Mouse (Mus musculus) G1E (cell line): ENCODE results near the gene Insig2. TPM values are rescaled to one million over a fixed set of nuclear protein-coding genes. Genes with fewer than 3 reads are reported as not detected.

Experiments used
- ATAC-seq: 2 replicates; pipeline ENCODE4 v1.8.0; 2016; ENCODE audit warnings: mild to moderate bottlenecking; ENCODE audit not compliant: insufficient number of reproducible peaks, poor library complexity, low FRiP score, severe bottlenecking; ENCODE audit errors: extremely low read depth
- DNase-seq: peaks from one replicate; pipeline ENCODE4 v3.0.0; 2012; ENCODE audit warnings: low spot score
- H3K27me3 ChIP-seq: 2 replicates; pipeline ENCODE4 v1.6.1; 2012; ENCODE audit warnings: mild to moderate bottlenecking, low read length, inconsistent platforms; ENCODE audit not compliant: insufficient read depth
- H3K36me3 ChIP-seq: replicated peaks from 2 replicates; pipeline ENCODE3; 2012; ENCODE audit warnings: mild to moderate bottlenecking, inconsistent platforms
- H3K4me1 ChIP-seq: 2 replicates; pipeline ENCODE4 v1.6.1; 2012; ENCODE audit warnings: low read depth, low read length, inconsistent platforms, mixed read lengths; ENCODE audit not compliant: insufficient read depth
- H3K4me3 ChIP-seq: 2 replicates; pipeline ENCODE4 v1.5.1; 2012; ENCODE audit warnings: low read depth, mild to moderate bottlenecking, inconsistent platforms, low read length, moderate library complexity, mixed read lengths
- H3K9me3 ChIP-seq: replicated peaks from 2 replicates; pipeline ENCODE4 v1.6.1; 2012; ENCODE audit warnings: inconsistent platforms
- CTCF ChIP-seq: IDR thresholded peaks from 2 replicates; pipeline ENCODE4 v1.5.1; 2012; ENCODE audit warnings: low read depth, low read length, inconsistent platforms, mixed read lengths
- GATA1 ChIP-seq: IDR thresholded peaks from 2 replicates; pipeline ENCODE4 v1.6.1; 2012; ENCODE audit warnings: borderline replicate concordance, low read length, inconsistent platforms, mixed read lengths
- GATA2 ChIP-seq: IDR thresholded peaks from 2 replicates; pipeline ENCODE4 v1.6.1; 2012; ENCODE audit warnings: low read depth, low read length, inconsistent platforms, borderline replicate concordance
- POLR2AphosphoS5 ChIP-seq: IDR thresholded peaks from 2 replicates; pipeline ENCODE4 v1.6.1; 2012; ENCODE audit warnings: low read depth, low read length, inconsistent platforms; ENCODE audit not compliant: insufficient replicate concordance
- TAL1 ChIP-seq: conservative IDR thresholded peaks from 2 replicates; pipeline ENCODE4 v1.6.1; 2012; ENCODE audit warnings: low read depth, low read length, inconsistent platforms, mixed read lengths
- polyA plus RNA-seq: library from polyadenylated mRNA; stranded (reverse); fragments of >175 nt; gene quantifications from 2 replicates; pipeline ENCODE4 v1.2.3, GENCODE M21; 2012
- total RNA-seq, 2 experiments: library from RNA; stranded (forward) in 1 of 2; stranded (reverse) in 1 of 2; fragments of 200-1000 nt in 1 of 2; fragments of >200 nt in 1 of 2; fragmentation: Nextera tagmentation in 1 of 2; gene quantifications; 2 replicates each; pipeline ENCODE4 v1.2.3; 2014 to 2017

The Insig2 gene
- total and polyA plus RNA-seq, 3 experiments, result 7.2 to 56.5 (median 54.9) TPM

GRCm38 (mm10) chr1:121372656-121373055 lies 40.3 kb upstream of the Insig2 start:
- no peak for ATAC-seq
- H3K4me3 ChIP-seq, result no peak overlapping the region
- H3K4me1 ChIP-seq, result no peaks in the 10 kb centered on the region
- H3K36me3 ChIP-seq, result no peaks in the 10 kb centered on the region
- no peaks in the 10 kb centered on the region; the same call in 1 of the 2 replicates for H3K27me3 ChIP-seq
- no peaks in the 10 kb centered on the region for H3K9me3 ChIP-seq
- TF ChIP-seq GATA1 (no peak), POLR2AphosphoS5 (no peak), GATA2 (no peak), CTCF (no peak), TAL1 (no peak)
- DNase-seq, result no peak

GRCm38 (mm10) chr1:121371449-121371848 lies 39.1 kb upstream of the Insig2 start:
- no peaks in the 10 kb centered on the region for H3K36me3 ChIP-seq
- no peak overlapping the region for H3K4me3 ChIP-seq
- DNase-seq (no peak), ATAC-seq (no peak)
- TF ChIP-seq TAL1 (no peak), POLR2AphosphoS5 (no peak), GATA1 (no peak), GATA2 (no peak), CTCF (no peak)
- no peaks in the 10 kb centered on the region; the same call in 1 of the 2 replicates for H3K27me3 ChIP-seq
- H3K4me1 ChIP-seq, result no peaks in the 10 kb centered on the region
- no peaks in the 10 kb centered on the region for H3K9me3 ChIP-seq

GRCm38 (mm10) chr1:121367257-121367656 lies 34.9 kb upstream of the Insig2 start:
- DNase-seq, result no peak
- TF ChIP-seq CTCF, result no peak
- no peak for TF ChIP-seq POLR2AphosphoS5
- no peak for TF ChIP-seq TAL1
- no peak for TF ChIP-seq GATA2
- no peak for TF ChIP-seq GATA1

GRCm38 (mm10) chr1:121360561-121360960 lies 28.2 kb upstream of the Insig2 start:
- no peak for TF ChIP-seq TAL1
- TF ChIP-seq GATA1, result no peak
- Histone ChIP-seq H3K4me1 (no peaks in the 10 kb centered on the region), H3K36me3 (no peaks in the 10 kb centered on the region), H3K4me3 (no peak overlapping the region), H3K27me3 (no peaks in the 10 kb centered on the region), H3K9me3 (no peaks in the 10 kb centered on the region)
- ATAC-seq (no peak), DNase-seq (no peak)

More at GRCm38 (mm10) chr1:121367257-121367656, 34.9 kb upstream of the Insig2 start:
- Histone ChIP-seq H3K4me3 (no peak overlapping the region), H3K4me1 (no peaks in the 10 kb centered on the region), H3K27me3 (no peaks in the 10 kb centered on the region), H3K36me3 (no peaks in the 10 kb centered on the region), H3K9me3 (no peaks in the 10 kb centered on the region)
- ATAC-seq, result no peak

- no peak overlapping the region for H3K4me3 ChIP-seq
- H3K9me3 ChIP-seq, result no peaks in the 10 kb centered on the region
- DNase-seq (no peak), ATAC-seq (no peak)
- H3K36me3 ChIP-seq, result no peaks in the 10 kb centered on the region
- TF ChIP-seq TAL1 (no peak), CTCF (no peak), GATA1 (no peak), POLR2AphosphoS5 (no peak), GATA2 (no peak)
- H3K4me1 ChIP-seq, result no peaks in the 10 kb centered on the region
- no peaks in the 10 kb centered on the region; the same call in 1 of the 2 replicates for H3K27me3 ChIP-seq
These were observed 27.3 kb upstream of the Insig2 start for GRCm38 (mm10) chr1:121359680-121360079.

GRCm38 (mm10) chr1:121353779-121354178 lies 21.4 kb upstream of the Insig2 start:
- H3K4me1 ChIP-seq, result no peaks in the 10 kb centered on the region
- DNase-seq (no peak), ATAC-seq (no peak)
- TF ChIP-seq TAL1 (no peak), GATA2 (no peak), GATA1 (no peak), POLR2AphosphoS5 (no peak), CTCF (no peak)
- no peak overlapping the region for H3K4me3 ChIP-seq
- no peaks in the 10 kb centered on the region; the same call in 1 of the 2 replicates for H3K27me3 ChIP-seq
- H3K9me3 ChIP-seq, result no peaks in the 10 kb centered on the region
- no peaks in the 10 kb centered on the region for H3K36me3 ChIP-seq

GRCm38 (mm10) chr1:121351037-121351436 lies 18.6 kb upstream of the Insig2 start:
- ATAC-seq, result no peak
- no peaks in the 10 kb centered on the region for H3K4me1 ChIP-seq
- H3K9me3 ChIP-seq, result no peaks in the 10 kb centered on the region
- no peak overlapping the region for H3K4me3 ChIP-seq
- no peaks in the 10 kb centered on the region for H3K36me3 ChIP-seq
- no peak for DNase-seq
- TF ChIP-seq CTCF, result no peak
- no peaks in the 10 kb centered on the region; the same call in 1 of the 2 replicates for H3K27me3 ChIP-seq
